Mouse (Mus musculus) embryo, embryonic 11.5 days (tissue): Measurements from ENCODE around the gene A2m.

Experiments used
- DNase-seq: peaks from one replicate; pipeline ENCODE4 v3.0.0-alpha.2; 2012; ENCODE audit warnings: low read depth, low spot score

Gene A2m

GRCm38 (mm10) chr6:121635076-121635475, at the start of gene A2m:
Gene A2m (plus strand): TSS chr6:121635376.
- no peak for DNase-seq

GRCm38 (mm10) chr6:121590131-121590530, 45.0 kb upstream of the A2m start:
- no peak for DNase-seq

- DNase-seq, result no peak
Observed at GRCm38 (mm10) chr6:121600927-121601326, 34.2 kb upstream of the A2m start.

GRCm38 (mm10) chr6:121607861-121608260, 27.3 kb upstream of the A2m start:
- DNase-seq, result no peak

- DNase-seq, result no peak
Observed at GRCm38 (mm10) chr6:121611796-121612195, 23.4 kb upstream of the A2m start.

GRCm38 (mm10) chr6:121617476-121617875, 17.7 kb upstream of the A2m start:
- no peak for DNase-seq

- no peak for DNase-seq
Observed at GRCm38 (mm10) chr6:121622525-121622924, 12.7 kb upstream of the A2m start.

GRCm38 (mm10) chr6:121634520-121634919, 656 bp upstream of the A2m start:
- DNase-seq, result no peak

- DNase-seq, result no peak
Observed at GRCm38 (mm10) chr6:121635878-121636371, 749 bp downstream of the A2m start.

- no peak for DNase-seq
Observed at GRCm38 (mm10) chr6:121648499-121648898, 13.3 kb downstream of the A2m start.
